Mouse (Mus musculus) liver, postnatal 0 days (tissue): Measurements from ENCODE around the gene Ddx1.

Experiments
- CTCF ChIP-seq: sonication (generic); IDR thresholded peaks from 2 replicates; pipeline ENCODE4 v1.5.1; 2016; ENCODE audit warnings: antibody characterized with exemption, low read depth
- EP300 ChIP-seq: IDR thresholded peaks from 2 replicates; pipeline ENCODE4 v1.6.1; 2016; ENCODE audit warnings: antibody characterized with exemption, low read depth, mild to moderate bottlenecking

DNA sequence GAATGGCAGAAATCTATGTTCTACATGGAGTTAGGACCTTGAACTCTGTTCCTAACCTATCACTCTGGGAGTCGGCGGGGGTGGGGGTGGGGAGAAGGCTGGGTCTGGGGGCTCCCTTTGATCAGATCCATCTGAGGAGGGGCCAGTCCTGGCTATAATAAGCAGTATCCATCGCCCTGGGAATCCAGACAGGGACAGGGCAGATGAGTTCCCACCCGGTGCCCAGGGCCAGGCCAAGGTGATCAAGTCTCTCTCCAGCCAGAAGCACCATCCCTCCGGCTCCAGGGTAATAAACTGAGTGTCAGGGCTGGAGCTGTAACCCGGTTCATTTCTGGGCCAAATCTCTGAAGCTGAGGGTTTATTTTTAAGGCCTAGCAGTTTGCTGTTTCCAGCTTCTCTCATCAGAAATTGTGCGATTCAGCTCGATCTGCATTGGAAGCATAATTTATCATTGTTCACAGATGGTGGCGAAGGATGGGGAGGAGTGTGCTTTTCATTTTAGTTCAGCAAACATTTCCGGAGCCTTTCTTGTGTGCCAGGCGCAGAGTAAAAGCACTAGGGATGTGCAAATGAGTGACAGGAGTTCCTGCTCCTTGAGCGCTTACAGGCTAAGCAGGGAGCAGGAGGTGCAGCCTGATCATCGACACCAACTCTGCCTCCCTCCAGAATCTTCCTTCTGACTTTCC is 39.2 kb downstream of the Ddx1 start:
- no peak for TF ChIP-seq CTCF
- no peak for TF ChIP-seq EP300
